Mouse (Mus musculus): Measurements from ENCODE around the gene Slc41a3.
"Not testable (repeated sequence)": the region's sequence is repeated elsewhere in the genome, so short reads cannot be mapped to it uniquely, and the experiment has no call there.

The Slc41a3 gene

GRCm38 (mm10) chr6:90625207-90625994, 20.9 kb downstream of the Slc41a3 start:
- DNase-seq: no peak

GRCm38 (mm10) chr6:90627556-90627955, 23.0 kb downstream of the Slc41a3 start:
- no peak for DNase-seq

- DNase-seq: no peak
Measured at GRCm38 (mm10) chr6:90629506-90629905, 25.0 kb downstream of the Slc41a3 start.

GRCm38 (mm10) chr6:90630427-90630826, 25.9 kb downstream of the Slc41a3 start:
- DNase-seq: no peak

GRCm38 (mm10) chr6:90632526-90632925, 28.0 kb downstream of the Slc41a3 start:
- not testable (repeated sequence) for DNase-seq

GRCm38 (mm10) chr6:90635081-90635480, 30.6 kb downstream of the Slc41a3 start:
- DNase-seq: no peak

GRCm38 (mm10) chr6:90635611-90636010, 31.1 kb downstream of the Slc41a3 start:
- DNase-seq: no peak

GRCm38 (mm10) chr6:90643057-90643456, 38.5 kb downstream of the Slc41a3 start:
- DNase-seq: no peak

GRCm38 (mm10) chr6:90644965-90645364, 40.4 kb downstream of the Slc41a3 start:
- DNase-seq: no peak

GRCm38 (mm10) chr6:90648391-90648790, 43.9 kb downstream of the Slc41a3 start:
- DNase-seq: no peak

GRCm38 (mm10) chr6:90649279-90649678, 44.8 kb downstream of the Slc41a3 start:
- DNase-seq: no peak

GRCm38 (mm10) chr6:90650634-90651033, 46.1 kb downstream of the Slc41a3 start:
- no peak for DNase-seq

- peak; percentile 75 for DNase-seq
Measured at GRCm38 (mm10) chr6:90653736-90654135, 49.2 kb downstream of the Slc41a3 start.

GRCm38 (mm10) chr6:90656344-90656850, 51.9 kb downstream of the Slc41a3 start:
- peak; percentile 39 for DNase-seq

GRCm38 (mm10) chr6:90659913-90660312, 55.4 kb downstream of the Slc41a3 start:
- no peak for DNase-seq

- no peak for DNase-seq
Measured at GRCm38 (mm10) chr6:90660398-90661028, 56.0 kb downstream of the Slc41a3 start.

GRCm38 (mm10) chr6:90661029-90661399, 56.5 kb downstream of the Slc41a3 start:
- peak; percentile 27 for DNase-seq

- DNase-seq: no peak
Measured at GRCm38 (mm10) chr6:90662148-90662547, 57.6 kb downstream of the Slc41a3 start.

- DNase-seq: peak; percentile 52
Measured at GRCm38 (mm10) chr6:90663736-90664135, 59.2 kb downstream of the Slc41a3 start.

GRCm38 (mm10) chr6:90668693-90669092, 64.2 kb downstream of the Slc41a3 start:
- no peak for DNase-seq

- DNase-seq: peak; percentile 74
Measured at GRCm38 (mm10) chr6:90678759-90679158, 74.2 kb downstream of the Slc41a3 start.

- peak; percentile 37 for DNase-seq
Measured at GRCm38 (mm10) chr6:90680401-90680800, 75.9 kb downstream of the Slc41a3 start.

GRCm38 (mm10) chr6:90683831-90684532, 79.5 kb downstream of the Slc41a3 start:
- DNase-seq: peak; percentile 41

Measured in kidney, postnatal 10 days (tissue).